Mouse (Mus musculus): ENCODE measurements at regions not wholly inside any gene's neighbourhood (a gene's known extent, or its start where the extent isn't known, plus 50 kb on each side); places are given as distances from the start of the nearest gene placed in this dataset.
"Not testable (repeated sequence)": the region's sequence is repeated elsewhere in the genome, so short reads cannot be mapped to it uniquely, and the experiment has no call there.

DNA sequence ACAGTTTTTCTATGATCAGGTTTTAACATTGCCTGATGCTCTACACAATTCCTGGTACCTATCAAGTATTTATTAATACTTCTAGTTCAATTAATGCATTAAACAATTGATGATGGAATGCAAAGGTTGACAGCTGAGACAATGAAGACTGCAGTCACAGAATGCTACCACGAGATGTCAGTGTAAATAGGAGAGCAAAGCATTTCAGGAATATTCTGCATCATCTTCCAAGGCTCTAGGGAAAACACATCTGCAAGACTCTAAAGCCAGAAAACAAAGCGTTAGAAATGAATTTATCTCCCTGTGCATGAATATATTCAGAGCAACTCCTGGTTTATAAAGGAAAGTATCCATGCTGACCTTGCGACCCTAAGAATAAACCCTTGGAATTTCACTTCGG is 210.6 kb downstream of the Trib2 start:
- Histone ChIP-seq H3K9ac (ENCODE audit: low read depth, low read length) (no peak overlapping the region), H3K4me2 (no peak overlapping the region), H3K9me3 (replicated peaks; ENCODE audit: control insufficient read depth, low read length) (no peaks in the 10 kb centered on the region), H3K27me3 (ENCODE audit: control insufficient read depth, insufficient read depth, low read length) (no peaks in the 10 kb centered on the region), H3K27ac (ENCODE audit: low read depth, low read length) (no peak overlapping the region), H3K36me3 (ENCODE audit: control insufficient read depth, insufficient read depth, low read length) (no peaks in the 10 kb centered on the region), H3K4me3 (ENCODE audit: low read depth, low read length) (no peak overlapping the region), H3K4me1 (ENCODE audit: control insufficient read depth, insufficient read depth, low read length) (peaks cover 6% of the 10 kb centered on the region)
- WGBS (ENCODE audit: insufficient replicate concordance): 59% methylated on average over 4 of the region's 4 CpGs
- ATAC-seq (replicated peaks; ENCODE audit: insufficient number of reproducible peaks, low FRiP score, low TSS enrichment): no peak

DNA sequence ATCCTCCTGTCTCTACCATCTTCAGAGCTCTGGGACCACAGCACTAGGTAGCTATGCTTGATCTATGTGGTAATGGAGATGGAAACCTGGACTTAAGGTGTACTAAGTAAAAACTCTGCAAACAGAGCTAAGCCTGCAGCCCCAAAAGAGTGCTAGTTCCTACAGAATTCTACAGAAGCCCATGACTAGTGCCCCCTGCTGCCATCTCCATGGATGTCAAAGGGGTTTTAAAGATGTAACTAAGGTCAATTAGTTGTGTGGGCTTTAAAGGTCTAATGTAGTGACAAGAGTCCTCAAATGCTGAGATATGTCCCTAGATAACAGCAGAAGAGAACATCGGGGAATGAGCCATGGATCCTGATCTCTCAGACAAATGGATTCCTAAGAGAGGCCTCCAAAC is 212.1 kb downstream of the Trib2 start:
- Histone ChIP-seq H3K9ac (ENCODE audit: low read depth, low read length) (no peak overlapping the region), H3K27me3 (ENCODE audit: control insufficient read depth, insufficient read depth, low read length) (no peaks in the 10 kb centered on the region), H3K36me3 (ENCODE audit: control insufficient read depth, insufficient read depth, low read length) (no peaks in the 10 kb centered on the region), H3K4me1 (ENCODE audit: control insufficient read depth, insufficient read depth, low read length) (peaks cover 6% of the 10 kb centered on the region), H3K9me3 (replicated peaks; ENCODE audit: control insufficient read depth, low read length) (no peaks in the 10 kb centered on the region), H3K4me2 (no peak overlapping the region), H3K4me3 (ENCODE audit: low read depth, low read length) (no peak overlapping the region), H3K27ac (ENCODE audit: low read depth, low read length) (no peak overlapping the region)
- ATAC-seq (replicated peaks; ENCODE audit: insufficient number of reproducible peaks, low FRiP score, low TSS enrichment): no peak
- WGBS (ENCODE audit: insufficient replicate concordance): 68% methylated on average over 1 of the region's 1 CpGs

DNA sequence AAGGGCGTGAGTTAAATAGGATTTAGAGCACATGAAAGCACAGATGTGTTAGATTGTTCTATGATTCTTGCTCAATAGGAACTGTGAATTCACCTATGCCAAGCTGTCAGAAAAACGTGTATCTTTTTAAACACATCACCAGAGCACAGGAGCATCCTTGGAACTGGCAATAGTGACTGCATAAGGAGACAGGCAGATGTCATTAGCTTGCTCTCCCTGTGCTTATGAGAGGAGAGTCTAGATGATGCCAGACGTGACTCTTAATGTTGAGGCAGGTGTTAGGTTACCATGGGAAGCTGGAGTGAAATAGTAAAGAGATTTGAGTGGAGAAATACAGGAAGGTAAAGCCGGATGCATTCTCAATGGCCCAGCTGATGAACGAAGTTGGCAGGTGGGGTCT is 212.8 kb downstream of the Trib2 start:
- H3K4me1 ChIP-seq (ENCODE audit: control insufficient read depth, insufficient read depth, low read length): peaks cover 6% of the 10 kb centered on the region
- no peak for ATAC-seq (replicated peaks; ENCODE audit: insufficient number of reproducible peaks, low FRiP score, low TSS enrichment)
- H3K36me3 ChIP-seq (ENCODE audit: control insufficient read depth, insufficient read depth, low read length): no peaks in the 10 kb centered on the region
- no peaks in the 10 kb centered on the region for H3K9me3 ChIP-seq (replicated peaks; ENCODE audit: control insufficient read depth, low read length)
- WGBS (ENCODE audit: insufficient replicate concordance): 66% methylated on average over 5 of the region's 5 CpGs
- H3K4me2 ChIP-seq: no peak overlapping the region
- no peak overlapping the region for H3K4me3 ChIP-seq (ENCODE audit: low read depth, low read length)
- H3K27ac ChIP-seq (ENCODE audit: low read depth, low read length): no peak overlapping the region
- no peak overlapping the region for H3K9ac ChIP-seq (ENCODE audit: low read depth, low read length)
- no peaks in the 10 kb centered on the region for H3K27me3 ChIP-seq (ENCODE audit: control insufficient read depth, insufficient read depth, low read length)

- no peak for ATAC-seq (replicated peaks; ENCODE audit: insufficient number of reproducible peaks, low FRiP score, low TSS enrichment)
- H3K27me3 ChIP-seq (ENCODE audit: control insufficient read depth, insufficient read depth, low read length): no peaks in the 10 kb centered on the region
- 71% methylated on average over 5 of the region's 5 CpGs for WGBS (ENCODE audit: insufficient replicate concordance)
- H3K9ac ChIP-seq (ENCODE audit: low read depth, low read length): no peak overlapping the region
- no peak overlapping the region for H3K4me2 ChIP-seq
- no peak overlapping the region for H3K4me3 ChIP-seq (ENCODE audit: low read depth, low read length)
- no peaks in the 10 kb centered on the region for H3K9me3 ChIP-seq (replicated peaks; ENCODE audit: control insufficient read depth, low read length)
- H3K36me3 ChIP-seq (ENCODE audit: control insufficient read depth, insufficient read depth, low read length): no peaks in the 10 kb centered on the region
- no peak overlapping the region for H3K27ac ChIP-seq (ENCODE audit: low read depth, low read length)
- peaks cover 6% of the 10 kb centered on the region for H3K4me1 ChIP-seq (ENCODE audit: control insufficient read depth, insufficient read depth, low read length)
These were observed 213.4 kb downstream of the Trib2 start for GRCm38 (mm10) chr12:15603319-15603718.

DNA sequence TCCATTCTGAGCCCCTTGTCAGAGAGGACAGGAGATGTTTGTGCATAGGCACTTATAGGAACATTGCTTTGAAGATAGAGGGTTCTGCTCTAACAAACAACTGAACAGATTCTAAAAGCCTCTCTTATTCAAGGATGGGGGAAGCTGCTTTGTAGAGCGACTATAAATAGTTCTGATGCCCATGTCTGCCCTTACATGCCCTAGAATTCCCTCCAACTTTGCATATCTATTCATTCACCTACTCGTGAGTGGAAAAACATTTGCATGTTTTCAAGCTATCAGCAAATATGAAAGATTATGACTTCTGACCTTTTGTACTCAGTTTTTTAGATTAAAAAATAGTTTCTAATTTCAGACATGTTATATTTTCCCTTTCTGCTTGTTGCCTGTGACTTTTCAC is 222.0 kb downstream of the Trib2 start:
- Histone ChIP-seq H3K27me3 (ENCODE audit: control insufficient read depth, insufficient read depth, low read length) (no peaks in the 10 kb centered on the region), H3K4me2 (no peak overlapping the region), H3K9me3 (replicated peaks; ENCODE audit: control insufficient read depth, low read length) (no peaks in the 10 kb centered on the region), H3K36me3 (ENCODE audit: control insufficient read depth, insufficient read depth, low read length) (no peaks in the 10 kb centered on the region), H3K4me1 (ENCODE audit: control insufficient read depth, insufficient read depth, low read length) (no peaks in the 10 kb centered on the region), H3K27ac (ENCODE audit: low read depth, low read length) (peak overlapping the region; percentile 41; the same call in 1 of the 2 replicates), H3K9ac (ENCODE audit: low read depth, low read length) (no peak overlapping the region), H3K4me3 (ENCODE audit: low read depth, low read length) (no peak overlapping the region)
- 25% methylated on average over 2 of the region's 2 CpGs for WGBS (ENCODE audit: insufficient replicate concordance)
- ATAC-seq (replicated peaks; ENCODE audit: insufficient number of reproducible peaks, low FRiP score, low TSS enrichment): no peak

GRCm38 (mm10) chr12:15587864-15588263 is 228.9 kb downstream of the Trib2 start:
- ATAC-seq (replicated peaks; ENCODE audit: insufficient number of reproducible peaks, low FRiP score, low TSS enrichment); H3K4me3 ChIP-seq (ENCODE audit: low read depth, low read length); H3K27ac ChIP-seq (ENCODE audit: low read depth, low read length); H3K9me3 ChIP-seq (replicated peaks; ENCODE audit: control insufficient read depth, low read length); H3K4me2 ChIP-seq; H3K9ac ChIP-seq (ENCODE audit: low read depth, low read length); H3K27me3 ChIP-seq (ENCODE audit: control insufficient read depth, insufficient read depth, low read length); H3K36me3 ChIP-seq (ENCODE audit: control insufficient read depth, insufficient read depth, low read length); H3K4me1 ChIP-seq (ENCODE audit: control insufficient read depth, insufficient read depth, low read length): not testable (repeated sequence)
- WGBS (ENCODE audit: insufficient replicate concordance): 74% methylated on average over 2 of the region's 2 CpGs

- Histone ChIP-seq H3K9ac (ENCODE audit: low read depth, low read length) (no peak overlapping the region), H3K4me3 (ENCODE audit: low read depth, low read length) (no peak overlapping the region), H3K36me3 (ENCODE audit: control insufficient read depth, insufficient read depth, low read length) (no peaks in the 10 kb centered on the region), H3K4me2 (no peak overlapping the region), H3K27ac (ENCODE audit: low read depth, low read length) (no peak overlapping the region), H3K27me3 (ENCODE audit: control insufficient read depth, insufficient read depth, low read length) (no peaks in the 10 kb centered on the region), H3K4me1 (ENCODE audit: control insufficient read depth, insufficient read depth, low read length) (no peaks in the 10 kb centered on the region; the same call in 1 of the 2 replicates), H3K9me3 (replicated peaks; ENCODE audit: control insufficient read depth, low read length) (no peaks in the 10 kb centered on the region)
- WGBS (ENCODE audit: insufficient replicate concordance): 73% methylated on average over 4 of the region's 4 CpGs
- ATAC-seq (replicated peaks; ENCODE audit: insufficient number of reproducible peaks, low FRiP score, low TSS enrichment): no peak
These were observed 229.8 kb downstream of the Trib2 start for GRCm38 (mm10) chr12:15586706-15587442.

GRCm38 (mm10) chr12:15585845-15586244 is 230.9 kb downstream of the Trib2 start:
- H3K27me3 ChIP-seq (ENCODE audit: control insufficient read depth, insufficient read depth, low read length): no peaks in the 10 kb centered on the region
- no peaks in the 10 kb centered on the region for H3K9me3 ChIP-seq (replicated peaks; ENCODE audit: control insufficient read depth, low read length)
- WGBS (ENCODE audit: insufficient replicate concordance): 79% methylated on average over 1 of the region's 1 CpGs
- no peak overlapping the region for H3K4me3 ChIP-seq (ENCODE audit: low read depth, low read length)
- no peaks in the 10 kb centered on the region; the same call in 1 of the 2 replicates for H3K4me1 ChIP-seq (ENCODE audit: control insufficient read depth, insufficient read depth, low read length)
- ATAC-seq (replicated peaks; ENCODE audit: insufficient number of reproducible peaks, low FRiP score, low TSS enrichment): no peak
- H3K9ac ChIP-seq (ENCODE audit: low read depth, low read length): no peak overlapping the region
- H3K27ac ChIP-seq (ENCODE audit: low read depth, low read length): no peak overlapping the region
- H3K4me2 ChIP-seq: no peak overlapping the region
- no peaks in the 10 kb centered on the region for H3K36me3 ChIP-seq (ENCODE audit: control insufficient read depth, insufficient read depth, low read length)

GRCm38 (mm10) chr12:15584721-15585120 is 232.0 kb downstream of the Trib2 start:
- ATAC-seq (replicated peaks; ENCODE audit: insufficient number of reproducible peaks, low FRiP score, low TSS enrichment): no peak
- WGBS (ENCODE audit: insufficient replicate concordance): 80% methylated on average over 4 of the region's 4 CpGs

More at GRCm38 (mm10) chr12:15584721-15585120, 232.0 kb downstream of the Trib2 start:
- H3K4me2 ChIP-seq: no peak overlapping the region
- no peaks in the 10 kb centered on the region for H3K27me3 ChIP-seq (ENCODE audit: control insufficient read depth, insufficient read depth, low read length)
- H3K9ac ChIP-seq (ENCODE audit: low read depth, low read length): no peak overlapping the region
- H3K4me1 ChIP-seq (ENCODE audit: control insufficient read depth, insufficient read depth, low read length): no peaks in the 10 kb centered on the region; the same call in 1 of the 2 replicates
- no peaks in the 10 kb centered on the region for H3K9me3 ChIP-seq (replicated peaks; ENCODE audit: control insufficient read depth, low read length)
- H3K36me3 ChIP-seq (ENCODE audit: control insufficient read depth, insufficient read depth, low read length): no peaks in the 10 kb centered on the region
- H3K4me3 ChIP-seq (ENCODE audit: low read depth, low read length): no peak overlapping the region
- H3K27ac ChIP-seq (ENCODE audit: low read depth, low read length): no peak overlapping the region
